Mouse (Mus musculus) lung, postnatal 4 days (tissue): ENCODE measurements at regions not wholly inside any gene's neighbourhood (a gene's known extent, or its start where the extent isn't known, plus 50 kb on each side); places are given as distances from the start of the nearest gene placed in this dataset.

ENCODE experiments used
- DNase-seq, 2 experiments: peaks; one replicate each; pipeline ENCODE4 v3.0.0; 2021

DNA sequence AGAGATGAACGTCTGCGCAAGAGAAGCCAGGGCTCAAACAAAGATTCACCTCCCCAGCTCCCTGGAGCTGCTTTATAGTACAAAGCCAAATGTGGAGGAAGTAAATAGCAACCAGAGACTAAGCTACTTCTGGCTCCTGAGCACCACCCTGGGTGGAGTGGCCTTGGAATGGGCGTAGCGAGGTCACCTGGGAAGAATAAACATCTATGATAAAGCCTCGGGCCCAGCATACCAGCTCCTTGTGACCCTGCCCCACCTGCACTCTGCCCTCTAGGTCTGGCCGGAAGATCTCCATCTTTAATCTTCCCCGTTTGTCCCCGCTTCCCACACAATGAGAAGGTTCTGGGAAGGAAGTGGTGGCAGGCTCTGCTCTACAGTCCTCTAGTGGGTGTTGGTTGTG is 61.0 kb upstream of the Ptpn3 start:
- no peak for DNase-seq

DNA sequence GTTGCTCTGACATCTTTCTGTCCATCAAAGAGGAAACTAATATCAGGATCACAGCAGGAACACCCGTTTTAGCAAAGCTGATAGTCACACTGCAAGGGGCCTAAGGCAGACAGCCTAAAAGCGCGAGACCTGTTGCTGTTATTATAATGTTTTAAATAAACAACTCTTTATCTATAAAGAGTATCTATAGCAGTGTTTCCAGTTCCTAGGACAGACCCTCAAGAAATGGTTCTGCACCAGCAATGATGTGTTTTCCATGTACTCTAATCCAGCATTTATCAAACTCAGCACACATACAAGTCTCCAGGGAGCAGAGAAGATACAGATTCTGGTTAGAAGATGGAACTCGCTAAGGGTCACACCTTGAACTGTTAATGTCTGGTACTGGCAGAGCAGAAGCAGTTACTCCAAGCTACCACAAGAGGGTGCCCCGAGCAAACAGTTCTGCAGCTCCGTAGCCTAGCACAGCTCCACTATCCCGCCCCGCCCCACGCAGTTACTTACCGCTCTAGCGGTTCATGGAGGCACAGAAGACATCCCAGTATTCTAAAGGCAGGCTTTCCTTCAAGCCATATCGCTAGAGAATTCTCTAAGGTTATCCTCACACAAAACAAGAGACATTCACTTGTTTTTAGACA is 64.2 kb upstream of the Palm2 start:
- DNase-seq, result peak; percentile 75 to 82

GRCm38 (mm10) chr4:57377872-57378271 is 56.2 kb upstream of the Palm2 start:
- DNase-seq, result no peak

- no peak for DNase-seq
Measured at GRCm38 (mm10) chr4:57380063-57380800, 53.8 kb upstream of the Palm2 start.

- DNase-seq, result no peak
Measured at GRCm38 (mm10) chr4:57381306-57381705, 52.7 kb upstream of the Palm2 start.
